Mouse (Mus musculus) bone marrow macrophage, adult 2 months (primary cell): ENCODE data around the gene Dnajc10. TPM values are rescaled to one million over a fixed set of nuclear protein-coding genes. Genes with fewer than 3 reads are reported as not detected.

Experiments
- H3K27ac ChIP-seq: 2 replicates; pipeline ENCODE4 v1.5.1; 2012; ENCODE audit warnings: low read depth, low read length; ENCODE audit not compliant: insufficient read depth
- H3K4me1 ChIP-seq: 2 replicates; pipeline ENCODE4 v1.6.1; 2012; ENCODE audit warnings: low read length; ENCODE audit not compliant: control insufficient read depth, insufficient read depth
- H3K4me3 ChIP-seq: 2 replicates; pipeline ENCODE4 v1.5.1; 2012; ENCODE audit warnings: mild to moderate bottlenecking, low read length, moderate library complexity; ENCODE audit not compliant: insufficient read depth
- CTCF ChIP-seq: IDR thresholded peaks from 2 replicates; pipeline ENCODE4 v1.5.1; 2012; ENCODE audit warnings: low read depth, mild to moderate bottlenecking, low read length, moderate library complexity
- POLR2A ChIP-seq: IDR thresholded peaks from 2 replicates; pipeline ENCODE4 v1.6.1; 2012; ENCODE audit warnings: mild to moderate bottlenecking, low read depth, low read length, borderline replicate concordance
- polyA plus RNA-seq: library from polyadenylated mRNA; stranded (reverse); fragments of >200 nt; gene quantifications from 2 replicates; pipeline ENCODE4 v1.2.4, GENCODE M21; 2012; ENCODE audit not compliant: missing spikeins, insufficient read depth, insufficient read length

The Dnajc10 gene
- 41.0 and 44.0 TPM in 2 replicates for polyA plus RNA-seq

DNA sequence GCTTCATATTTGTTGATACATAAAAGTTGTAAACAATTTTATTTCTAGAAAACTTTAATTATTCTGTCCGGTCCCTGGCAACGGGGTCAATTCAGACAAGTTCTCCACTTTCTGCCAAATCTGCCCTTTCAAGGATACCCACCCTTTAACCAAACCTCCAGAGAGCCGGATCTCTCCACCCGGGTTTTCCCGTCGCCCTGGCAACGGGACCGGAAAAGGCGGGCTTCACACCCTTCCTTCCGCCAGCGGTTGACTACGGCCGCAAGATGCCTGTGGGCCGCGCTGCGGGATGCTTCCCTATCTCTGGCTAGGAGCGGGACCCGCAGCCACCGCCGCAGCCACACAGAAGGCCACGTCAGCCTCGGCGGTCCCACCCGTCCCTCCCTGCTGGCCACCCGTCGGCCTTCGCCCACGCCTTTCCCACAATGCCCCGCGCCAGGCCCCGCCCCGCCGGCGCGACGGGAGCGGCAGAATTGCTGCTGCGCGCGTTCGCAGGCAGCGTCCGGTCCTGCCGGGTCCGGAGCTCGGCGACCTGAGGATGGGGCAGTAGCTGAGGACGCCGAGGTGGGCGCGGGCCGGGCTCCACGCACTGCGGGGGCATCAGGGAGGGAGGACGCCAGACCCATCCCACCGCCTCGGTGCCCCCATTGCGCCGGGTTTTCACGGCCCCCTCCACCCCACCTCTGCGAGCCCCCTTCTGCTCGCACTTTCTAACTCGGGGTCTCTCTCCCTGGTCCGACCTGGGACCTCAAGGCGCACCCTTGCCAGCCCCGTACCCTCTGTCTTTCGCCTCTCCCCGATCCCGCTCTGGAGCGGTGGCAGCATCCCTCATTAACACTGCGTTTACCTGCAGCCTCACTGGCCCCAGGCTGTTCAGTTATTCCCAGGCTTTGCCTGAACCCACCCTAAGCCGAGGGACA, at the start of gene Dnajc10:
TSS of gene Dnajc10 (plus strand) at position 225 of the 920 bp plus-strand sequence.
- no peaks in the 10 kb centered on the region for H3K4me1 ChIP-seq
- H3K27ac ChIP-seq = peak within 1 kb of the TSS; percentile 90
- TF ChIP-seq CTCF = no peak
- no peak; the same call in 1 of the 2 replicates for TF ChIP-seq POLR2A
- H3K4me3 ChIP-seq = peak within 1 kb of the TSS; percentile 62

DNA sequence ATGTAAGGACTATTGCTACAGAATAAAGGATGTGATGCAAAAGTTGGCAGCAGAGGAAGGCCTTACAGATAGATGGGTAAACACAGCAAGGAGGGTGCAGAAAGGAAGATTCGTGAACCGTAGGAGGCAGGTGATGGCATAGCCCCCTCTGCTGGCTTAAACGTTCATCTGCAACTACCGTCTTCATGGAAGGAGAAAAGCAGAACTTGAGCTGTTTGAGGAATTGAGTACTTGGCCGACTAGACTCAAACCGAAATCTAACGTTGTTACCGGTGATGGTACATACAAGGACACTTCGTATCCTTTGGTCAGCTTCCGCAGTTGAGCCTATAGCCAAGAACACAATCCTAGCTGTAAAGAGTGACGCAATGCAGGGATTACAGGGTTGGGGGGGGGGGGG, 48.4 kb upstream of the Dnajc10 start:
- Histone ChIP-seq H3K4me3 (no peak overlapping the region), H3K27ac (no peak overlapping the region), H3K4me1 (no peaks in the 10 kb centered on the region; the same call in 1 of the 2 replicates)
- TF ChIP-seq POLR2A (no peak), CTCF (peak; percentile 67)

GRCm38 (mm10) chr2:80268053-80268452, 47.2 kb upstream of the Dnajc10 start:
- no peak overlapping the region for H3K27ac ChIP-seq
- TF ChIP-seq CTCF (no peak), POLR2A (no peak)
- H3K4me1 ChIP-seq = no peaks in the 10 kb centered on the region; the same call in 1 of the 2 replicates
- H3K4me3 ChIP-seq = no peak overlapping the region

DNA sequence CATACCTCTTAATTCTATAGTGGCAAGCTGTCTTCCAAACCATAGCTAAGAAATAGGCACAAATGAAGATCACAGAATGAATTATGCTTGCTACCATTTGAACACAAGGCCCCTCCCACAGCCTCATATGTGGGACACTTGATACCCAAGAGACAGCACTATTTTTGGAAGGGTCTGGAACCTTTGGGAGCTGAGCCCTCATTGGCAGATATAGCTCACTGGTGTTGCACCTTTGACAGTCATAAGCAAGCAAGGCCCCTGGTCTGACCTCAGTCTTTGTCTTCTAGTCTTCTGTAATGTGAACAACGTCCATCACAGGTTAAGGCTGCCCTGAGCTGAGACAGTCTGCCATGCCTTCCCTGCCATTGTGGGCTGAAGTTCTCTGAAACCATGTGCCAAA, 43.8 kb upstream of the Dnajc10 start:
- Histone ChIP-seq H3K4me3 (no peak overlapping the region), H3K4me1 (no peaks in the 10 kb centered on the region; the same call in 1 of the 2 replicates), H3K27ac (no peak overlapping the region)
- no peak for TF ChIP-seq CTCF
- TF ChIP-seq POLR2A = no peak

DNA sequence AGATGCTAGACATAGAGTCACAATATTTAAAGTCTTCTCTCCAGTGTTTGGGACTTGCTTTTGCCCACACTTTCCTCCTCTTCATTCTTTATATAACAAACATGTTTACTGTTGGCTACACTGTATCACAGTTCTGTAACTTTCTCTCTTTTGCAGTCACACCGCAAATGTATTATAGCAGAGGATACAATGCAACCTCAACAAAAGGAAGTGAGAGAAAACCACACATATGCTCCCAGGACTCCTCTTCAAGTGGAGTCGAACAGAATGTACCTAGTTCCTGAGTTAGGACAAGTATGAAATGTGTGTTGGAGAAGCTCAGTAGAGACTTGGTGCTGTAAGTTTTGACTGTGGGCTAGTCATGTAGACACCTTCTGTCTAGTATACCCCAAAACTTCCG, 42.2 kb upstream of the Dnajc10 start:
- TF ChIP-seq POLR2A = no peak
- no peak for TF ChIP-seq CTCF
- Histone ChIP-seq H3K27ac (no peak overlapping the region), H3K4me3 (no peak overlapping the region), H3K4me1 (no peaks in the 10 kb centered on the region)

DNA sequence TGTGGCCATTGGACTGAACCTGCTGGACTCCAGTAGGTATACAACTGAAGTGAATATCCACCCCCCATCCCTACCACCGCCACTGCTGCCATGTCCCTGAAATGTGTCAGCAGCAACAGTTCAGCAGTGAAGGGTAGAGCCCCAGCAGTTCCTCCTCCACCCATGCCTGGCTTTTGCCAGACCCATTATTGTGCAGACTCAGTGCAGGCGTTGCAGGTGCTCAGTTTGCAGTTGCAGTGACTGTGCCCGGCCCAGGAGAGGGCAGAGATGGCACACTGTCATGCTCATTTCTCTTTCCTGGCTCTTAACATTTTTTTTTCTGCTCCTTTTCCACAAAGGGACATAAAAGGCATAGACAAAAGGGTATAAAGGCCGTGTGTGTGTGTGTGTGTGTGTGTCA, 41.5 kb upstream of the Dnajc10 start:
- Histone ChIP-seq H3K27ac (no peak overlapping the region), H3K4me1 (no peaks in the 10 kb centered on the region), H3K4me3 (no peak overlapping the region)
- TF ChIP-seq CTCF = no peak
- TF ChIP-seq POLR2A = no peak

- no peak for TF ChIP-seq POLR2A
- no peak for TF ChIP-seq CTCF
- no peak overlapping the region for H3K27ac ChIP-seq
- no peaks in the 10 kb centered on the region for H3K4me1 ChIP-seq
- H3K4me3 ChIP-seq = no peak overlapping the region
These were observed 40.1 kb upstream of the Dnajc10 start for GRCm38 (mm10) chr2:80275136-80275535.

DNA sequence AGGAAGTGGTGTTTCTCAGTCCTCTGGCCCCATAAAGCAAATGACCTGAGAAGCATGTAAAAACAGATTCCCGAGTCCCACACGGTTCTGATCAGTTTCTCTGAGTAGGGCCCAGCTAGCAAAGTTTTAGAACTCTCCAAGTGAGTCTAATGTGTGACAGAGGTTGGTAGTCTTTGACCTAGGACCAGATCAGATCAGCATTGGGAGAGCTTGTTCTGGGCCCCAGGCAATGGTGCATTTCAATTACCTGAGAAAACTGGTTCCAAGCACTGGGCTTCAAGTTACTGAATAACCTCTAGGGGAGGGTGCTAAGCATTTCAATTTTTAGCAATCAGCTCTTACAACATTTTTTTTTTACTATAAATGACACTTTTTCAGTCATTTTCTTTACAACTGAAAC, 33.1 kb upstream of the Dnajc10 start:
- no peaks in the 10 kb centered on the region for H3K4me1 ChIP-seq
- TF ChIP-seq POLR2A (no peak), CTCF (no peak)
- no peak overlapping the region for H3K27ac ChIP-seq
- no peak overlapping the region for H3K4me3 ChIP-seq

GRCm38 (mm10) chr2:80286397-80286796, 28.9 kb upstream of the Dnajc10 start:
- TF ChIP-seq CTCF (no peak), POLR2A (no peak)
- Histone ChIP-seq H3K4me1 (no peaks in the 10 kb centered on the region), H3K27ac (no peak overlapping the region), H3K4me3 (no peak overlapping the region)

GRCm38 (mm10) chr2:80292172-80292571, 23.1 kb upstream of the Dnajc10 start, which contains the start of gene Prdx6b:
Gene Prdx6b, plus strand, starts transcription at chr2:80292472.
- H3K4me3 ChIP-seq = no peak within 1 kb of the TSS
- H3K27ac ChIP-seq = no peak within 1 kb of the TSS
- no peak for TF ChIP-seq CTCF
- no peak for TF ChIP-seq POLR2A
- H3K4me1 ChIP-seq = no peaks in the 10 kb centered on the region
